Mouse (Mus musculus): Measurements from ENCODE around the gene Macf1.

- no peak for TF ChIP-seq CTCF (conservative IDR thresholded peaks at IDR 0.05; ENCODE audit: low read length)
- TF ChIP-seq NANOG (IDR thresholded peaks at IDR 0.05; ENCODE audit: borderline replicate concordance, low read length): no peak
Measured at GRCm38 (mm10) chr4:123647109-123647508, 37.1 kb downstream of the Macf1 start.

Measured in E14TG2a.4 (cell line).